Mouse (Mus musculus): ENCODE measurements around the gene Lrriq4.

DNA sequence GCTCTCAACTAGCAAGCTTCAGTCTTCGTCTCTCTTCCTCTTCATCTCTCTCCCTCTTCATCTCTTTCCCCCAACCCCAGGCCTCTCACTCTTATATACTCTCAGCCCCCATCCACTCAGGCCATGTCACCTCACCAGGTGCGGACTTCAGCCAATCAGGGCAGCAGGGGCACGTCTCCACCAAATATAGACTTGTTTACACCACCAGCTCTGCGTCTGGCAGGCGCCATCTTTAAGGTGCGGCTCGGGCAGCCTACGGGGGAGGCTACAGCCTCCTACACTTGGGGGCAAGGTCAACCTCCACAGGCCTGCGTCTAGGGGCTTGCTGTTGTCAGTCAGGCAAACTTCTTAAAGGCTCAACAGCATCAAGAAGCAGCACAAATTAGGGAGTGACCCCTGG is 14.2 kb downstream of the Lrriq4 start:
- TF ChIP-seq CTCF (conservative IDR thresholded peaks at IDR 0.05; ENCODE audit: low read length): no peak
- TF ChIP-seq NANOG (IDR thresholded peaks at IDR 0.05; ENCODE audit: borderline replicate concordance, low read length): no peak
- no peak for TF ChIP-seq POU5F1 (IDR thresholded peaks at IDR 0.05; ENCODE audit: borderline replicate concordance, low read length)
